Mouse (Mus musculus): ENCODE results near the gene Orc5. TPM values are rescaled to one million over a fixed set of nuclear protein-coding genes. Genes with fewer than 3 reads are reported as not detected.

The Orc5 gene
- 10.8 and 12.2 TPM in 2 replicates for polyA plus RNA-seq (2012; rRNA removed)
- polyA plus RNA-seq (2014; fragmentation: Nextera tagmentation; extraction: Ambion mirVana), result 35.2 and 35.8 TPM in 2 replicates

GRCm38 (mm10) chr5:22550033-22550551 lies at the start of gene Orc5:
Orc5 (minus strand) TSS chr5:22550429.
- Histone ChIP-seq H3K36me3 (ENCODE audit: control insufficient read depth, insufficient read depth, low read length) (peaks cover 16% of the 10 kb centered on the region), H3K9ac (ENCODE audit: low read depth, low read length, severe bottlenecking) (peak within 1 kb of the TSS; percentile 77), H3K4me2 (replicated peaks; ENCODE audit: low read depth, low read length, severe bottlenecking) (peak within 1 kb of the TSS; percentile 74), H3K27ac (replicated peaks; ENCODE audit: low read depth, low read length) (peak within 1 kb of the TSS; percentile 87), H3K27me3 (ENCODE audit: control insufficient read depth, insufficient read depth, low read length) (no peaks in the 10 kb centered on the region), H3K9me3 (ENCODE audit: control insufficient read depth, low read length) (no peaks in the 10 kb centered on the region), H3K4me1 (ENCODE audit: control insufficient read depth, insufficient read depth, low read length) (peaks cover 4% of the 10 kb centered on the region), H3K4me3 (replicated peaks; ENCODE audit: low read length) (peak within 1 kb of the TSS; percentile 61)
- peak; percentile 93; the same call in 1 of the 2 replicates for TF ChIP-seq POLR2A (IDR thresholded peaks at IDR 0.05; ENCODE audit: borderline replicate concordance, extremely low read depth, insufficient read depth, insufficient read length)
- DNase-seq (ENCODE audit: low spot score) (peak; percentile 96), ATAC-seq (ENCODE audit: low FRiP score, low read depth) (peak; percentile 100)
- under 1% methylated on average over 31 of the region's 31 CpGs for WGBS

- DNase-seq (ENCODE audit: low spot score) (no peak), ATAC-seq (ENCODE audit: low FRiP score, low read depth) (no peak)
- TF ChIP-seq POLR2A (IDR thresholded peaks at IDR 0.05; ENCODE audit: borderline replicate concordance, extremely low read depth, insufficient read depth, insufficient read length), result no peak
- Histone ChIP-seq H3K4me2 (replicated peaks; ENCODE audit: low read depth, low read length, severe bottlenecking) (no peak overlapping the region), H3K9me3 (ENCODE audit: control insufficient read depth, low read length) (no peaks in the 10 kb centered on the region), H3K4me3 (replicated peaks; ENCODE audit: low read length) (no peak overlapping the region), H3K36me3 (ENCODE audit: control insufficient read depth, insufficient read depth, low read length) (no peaks in the 10 kb centered on the region), H3K4me1 (ENCODE audit: control insufficient read depth, insufficient read depth, low read length) (no peaks in the 10 kb centered on the region), H3K27me3 (ENCODE audit: control insufficient read depth, insufficient read depth, low read length) (no peaks in the 10 kb centered on the region), H3K9ac (ENCODE audit: low read depth, low read length, severe bottlenecking) (no peak overlapping the region), H3K27ac (replicated peaks; ENCODE audit: low read depth, low read length) (no peak overlapping the region)
- WGBS, result 96% methylated on average over 4 of the region's 4 CpGs
Observed at GRCm38 (mm10) chr5:22596981-22597380, 46.8 kb upstream of the Orc5 start.

GRCm38 (mm10) chr5:22589370-22589966 lies 39.2 kb upstream of the Orc5 start:
- Histone ChIP-seq H3K9me3 (ENCODE audit: control insufficient read depth, low read length) (no peaks in the 10 kb centered on the region), H3K27me3 (ENCODE audit: control insufficient read depth, insufficient read depth, low read length) (no peaks in the 10 kb centered on the region), H3K9ac (ENCODE audit: low read depth, low read length, severe bottlenecking) (no peak overlapping the region), H3K4me3 (replicated peaks; ENCODE audit: low read length) (no peak overlapping the region), H3K4me2 (replicated peaks; ENCODE audit: low read depth, low read length, severe bottlenecking) (no peak overlapping the region), H3K4me1 (ENCODE audit: control insufficient read depth, insufficient read depth, low read length) (no peaks in the 10 kb centered on the region), H3K27ac (replicated peaks; ENCODE audit: low read depth, low read length) (no peak overlapping the region), H3K36me3 (ENCODE audit: control insufficient read depth, insufficient read depth, low read length) (no peaks in the 10 kb centered on the region)
- no peak for TF ChIP-seq POLR2A (IDR thresholded peaks at IDR 0.05; ENCODE audit: borderline replicate concordance, extremely low read depth, insufficient read depth, insufficient read length)
- ATAC-seq (ENCODE audit: low FRiP score, low read depth), result no peak
- 70% methylated on average over 1 of the region's 1 CpGs for WGBS
- DNase-seq (ENCODE audit: low spot score), result no peak

- Histone ChIP-seq H3K4me1 (ENCODE audit: control insufficient read depth, insufficient read depth, low read length) (no peaks in the 10 kb centered on the region), H3K9ac (ENCODE audit: low read depth, low read length, severe bottlenecking) (no peak overlapping the region), H3K4me3 (replicated peaks; ENCODE audit: low read length) (no peak overlapping the region), H3K4me2 (replicated peaks; ENCODE audit: low read depth, low read length, severe bottlenecking) (no peak overlapping the region), H3K27me3 (ENCODE audit: control insufficient read depth, insufficient read depth, low read length) (no peaks in the 10 kb centered on the region), H3K36me3 (ENCODE audit: control insufficient read depth, insufficient read depth, low read length) (no peaks in the 10 kb centered on the region), H3K9me3 (ENCODE audit: control insufficient read depth, low read length) (no peaks in the 10 kb centered on the region), H3K27ac (replicated peaks; ENCODE audit: low read depth, low read length) (no peak overlapping the region)
- TF ChIP-seq POLR2A (IDR thresholded peaks at IDR 0.05; ENCODE audit: borderline replicate concordance, extremely low read depth, insufficient read depth, insufficient read length), result no peak
- DNase-seq (ENCODE audit: low spot score) (no peak), ATAC-seq (ENCODE audit: low FRiP score, low read depth) (no peak)
- 61% methylated on average over 1 of the region's 1 CpGs for WGBS
Observed at GRCm38 (mm10) chr5:22587492-22587891, 37.3 kb upstream of the Orc5 start.

- H3K4me2 ChIP-seq (replicated peaks; ENCODE audit: low read depth, low read length, severe bottlenecking), result no peak overlapping the region
- no peak overlapping the region for H3K9ac ChIP-seq (ENCODE audit: low read depth, low read length, severe bottlenecking)
- no peak for DNase-seq (ENCODE audit: low spot score)
- H3K9me3 ChIP-seq (ENCODE audit: control insufficient read depth, low read length), result no peaks in the 10 kb centered on the region
- H3K27ac ChIP-seq (replicated peaks; ENCODE audit: low read depth, low read length), result no peak overlapping the region
- TF ChIP-seq POLR2A (IDR thresholded peaks at IDR 0.05; ENCODE audit: borderline replicate concordance, extremely low read depth, insufficient read depth, insufficient read length), result no peak
- ATAC-seq (ENCODE audit: low FRiP score, low read depth), result no peak
- no peaks in the 10 kb centered on the region for H3K27me3 ChIP-seq (ENCODE audit: control insufficient read depth, insufficient read depth, low read length)
- H3K4me3 ChIP-seq (replicated peaks; ENCODE audit: low read length), result no peak overlapping the region
- H3K4me1 ChIP-seq (ENCODE audit: control insufficient read depth, insufficient read depth, low read length), result no peaks in the 10 kb centered on the region
- H3K36me3 ChIP-seq (ENCODE audit: control insufficient read depth, insufficient read depth, low read length), result no peaks in the 10 kb centered on the region
- 46% methylated on average over 2 of the region's 2 CpGs for WGBS
Observed at GRCm38 (mm10) chr5:22584556-22584955, 34.3 kb upstream of the Orc5 start.
